Mouse (Mus musculus): ENCODE measurements around the gene Ngp. TPM values are rescaled to one million over a fixed set of nuclear protein-coding genes. Genes with fewer than 3 reads are reported as not detected.

Ngp gene
- total RNA-seq, 2 experiments from 2014 or later, result not detected

GRCm38 (mm10) chr9:110431241-110431640 is 11.7 kb downstream of the Ngp start:
- intact Hi-C loops (cut with DNase I), result no loop called here
- no peak for DNase-seq

GRCm38 (mm10) chr9:110433045-110433444 is 13.5 kb downstream of the Ngp start:
- intact Hi-C loops (cut with DNase I), result no loop called here

GRCm38 (mm10) chr9:110436041-110436440 is 16.5 kb downstream of the Ngp start:
- intact Hi-C loops (cut with DNase I), result no loop called here
- no peak for DNase-seq

More at GRCm38 (mm10) chr9:110433045-110433444, 13.5 kb downstream of the Ngp start:
- DNase-seq, result no peak

- intact Hi-C loops (cut with DNase I), result no loop called here
- DNase-seq, result no peak
These were observed 20.5 kb downstream of the Ngp start for GRCm38 (mm10) chr9:110440049-110440448.

- intact Hi-C loops (cut with DNase I), result no loop called here
- no peak for DNase-seq
These were observed 21.0 kb downstream of the Ngp start for GRCm38 (mm10) chr9:110440559-110440958.

- intact Hi-C loops (cut with DNase I), result loop anchor here (2.0 to 5.0 kb wide), 2 partner anchors 182 to 264 kb away; no protein-coding TSS in a partner anchor
These were observed 28.8 kb downstream of the Ngp start for GRCm38 (mm10) chr9:110448356-110448755.

GRCm38 (mm10) chr9:110448857-110449617 is 29.5 kb downstream of the Ngp start:
- peak; percentile 58 to 69 for DNase-seq
- intact Hi-C loops (cut with DNase I), result loop anchor here (2.0 to 5.0 kb wide), 2 partner anchors 182 to 263 kb away; no protein-coding TSS in a partner anchor

More at GRCm38 (mm10) chr9:110448356-110448755, 28.8 kb downstream of the Ngp start:
- DNase-seq, result no peak

GRCm38 (mm10) chr9:110452523-110452922 is 33.0 kb downstream of the Ngp start:
- no peak for DNase-seq
- intact Hi-C loops (cut with DNase I), result no loop called here

GRCm38 (mm10) chr9:110457926-110458325 is 38.4 kb downstream of the Ngp start:
- DNase-seq, result no peak
- intact Hi-C loops (cut with DNase I), result no loop called here

- intact Hi-C loops (cut with DNase I), result no loop called here
- no peak for DNase-seq
These were observed 39.7 kb downstream of the Ngp start for GRCm38 (mm10) chr9:110459145-110459727.

- intact Hi-C loops (cut with DNase I), result loop anchor here (5.0 kb wide), 1 partner anchor 241 kb away; no protein-coding TSS in a partner anchor
- DNase-seq, result no peak
These were observed 41.6 kb downstream of the Ngp start for GRCm38 (mm10) chr9:110460884-110461815.

- no peak for DNase-seq
- intact Hi-C loops (cut with DNase I), result loop anchor here (5.0 kb wide), 1 partner anchor 240 kb away; no protein-coding TSS in a partner anchor
These were observed 42.8 kb downstream of the Ngp start for GRCm38 (mm10) chr9:110462321-110462720.

GRCm38 (mm10) chr9:110463983-110464591 is 44.5 kb downstream of the Ngp start:
- intact Hi-C loops (cut with DNase I), result loop anchor here (5.0 kb wide), 1 partner anchor 238 kb away; no protein-coding TSS in a partner anchor
- no peak for DNase-seq

GRCm38 (mm10) chr9:110465336-110465735 is 45.8 kb downstream of the Ngp start:
- no peak for DNase-seq
- intact Hi-C loops (cut with DNase I), result no loop called here

- DNase-seq, result no peak
- intact Hi-C loops (cut with DNase I), result no loop called here
These were observed 46.6 kb downstream of the Ngp start for GRCm38 (mm10) chr9:110466179-110466578.

Other genes starting within 250 kb of the Ngp start
- under 1 TPM in 1 of 2 experiments, not detected in 1; 0.18 TPM for gene Cspg5, start 176.0 kb upstream of the Ngp start, total RNA-seq (2021)
- gene Elp6, start 114.6 kb upstream of the Ngp start, total RNA-seq (2021), result 1 to 10 TPM; 2.8 to 3.1 TPM
- 10 to 100 TPM; 15.2 to 15.8 TPM for gene Scap, start 86.5 kb upstream of the Ngp start, total RNA-seq (2021)
- 1 to 10 TPM; 7.9 to 8.1 TPM for gene Ptpn23, start 11.5 kb upstream of the Ngp start, total RNA-seq (2021)
- gene Klhl18, start 56.9 kb downstream of the Ngp start, total RNA-seq (2021), result 1 to 10 TPM; 6.6 to 7.9 TPM
- under 1 TPM in 1 of 2 experiments, not detected in 1; 0.17 TPM for gene Kif9, start 57.2 kb downstream of the Ngp start, total RNA-seq (2021)
- gene Setd2, start 112.8 kb downstream of the Ngp start, total RNA-seq (2021), result 10 to 100 TPM; 21.8 to 29.9 TPM
- 1 to 10 TPM in 1 of 2 experiments, under 1 TPM in 1; 0.91 to 1.2 TPM for gene Nradd, start 204.7 kb downstream of the Ngp start, total RNA-seq (2021)
- gene Nbeal2, start 234.4 kb downstream of the Ngp start, total RNA-seq (2021), result 1 to 10 TPM; 3.3 to 3.6 TPM
- gene Ccdc12, start 236.8 kb downstream of the Ngp start, total RNA-seq (2021), result 10 to 100 TPM; 45.1 to 48.1 TPM

Data from gastrocnemius, postnatal 36 days (tissue).